Mouse (Mus musculus) c-Kit-negative CD71-positive TER-119-positive erythroid progenitor cells, embryonic 14.5 days (primary cell): ENCODE measurements around the gene Trim46.
"Not testable (repeated sequence)": the region's sequence is repeated elsewhere in the genome, so short reads cannot be mapped to it uniquely, and the experiment has no call there.

ENCODE experiments used
- DNase-seq: peaks from one replicate; pipeline ENCODE4 v3.0.0-alpha.2; 2013; ENCODE audit warnings: low read depth, low spot score

The Trim46 gene

DNA sequence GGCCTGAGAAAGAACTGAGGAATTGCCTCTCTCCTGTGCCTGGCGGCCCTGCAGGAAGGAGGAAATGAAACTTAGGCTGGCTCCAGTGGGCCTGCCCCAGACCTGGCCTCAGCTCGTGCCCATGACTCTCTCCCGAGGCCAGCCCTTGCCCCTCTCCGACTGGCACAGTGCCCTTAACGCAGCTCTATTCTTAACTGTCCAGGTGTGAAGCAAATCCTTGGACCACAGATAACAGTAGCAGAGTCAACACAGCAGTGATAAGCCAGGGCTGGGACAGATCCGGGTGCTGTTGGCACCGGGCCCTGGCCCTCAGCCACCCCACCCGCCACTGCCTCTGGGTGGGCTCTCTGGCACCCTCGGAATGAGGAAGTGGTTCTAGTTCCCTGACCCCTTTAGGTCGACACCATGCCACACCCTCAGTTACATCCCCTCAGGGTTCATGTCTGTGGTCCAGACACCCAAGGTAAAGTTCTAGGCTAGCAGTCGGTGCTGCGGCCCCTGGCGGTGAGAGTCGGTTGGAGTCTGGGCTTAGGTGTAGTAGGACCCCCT, 12.5 kb downstream of the Trim46 start:
- DNase-seq: no peak

DNA sequence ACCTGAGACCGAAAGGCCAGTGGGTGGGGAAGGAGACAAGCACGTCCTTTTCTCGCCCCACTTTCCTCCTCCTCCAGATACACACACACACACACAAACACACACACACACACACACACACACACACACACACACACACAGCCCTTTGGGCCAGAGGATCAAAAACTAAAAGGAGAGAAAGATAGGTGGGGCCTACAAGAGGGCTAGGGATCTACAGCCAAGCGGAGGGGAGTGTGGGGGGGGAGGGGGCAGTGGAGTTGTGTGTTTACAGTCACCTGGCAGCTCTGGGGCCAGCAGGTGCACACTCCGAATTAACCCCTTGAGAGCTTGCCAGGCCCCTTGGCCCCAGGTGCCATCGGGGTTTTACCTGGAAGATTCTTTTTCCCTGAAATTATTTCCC, 13.5 kb downstream of the Trim46 start:
- DNase-seq: no peak

DNA sequence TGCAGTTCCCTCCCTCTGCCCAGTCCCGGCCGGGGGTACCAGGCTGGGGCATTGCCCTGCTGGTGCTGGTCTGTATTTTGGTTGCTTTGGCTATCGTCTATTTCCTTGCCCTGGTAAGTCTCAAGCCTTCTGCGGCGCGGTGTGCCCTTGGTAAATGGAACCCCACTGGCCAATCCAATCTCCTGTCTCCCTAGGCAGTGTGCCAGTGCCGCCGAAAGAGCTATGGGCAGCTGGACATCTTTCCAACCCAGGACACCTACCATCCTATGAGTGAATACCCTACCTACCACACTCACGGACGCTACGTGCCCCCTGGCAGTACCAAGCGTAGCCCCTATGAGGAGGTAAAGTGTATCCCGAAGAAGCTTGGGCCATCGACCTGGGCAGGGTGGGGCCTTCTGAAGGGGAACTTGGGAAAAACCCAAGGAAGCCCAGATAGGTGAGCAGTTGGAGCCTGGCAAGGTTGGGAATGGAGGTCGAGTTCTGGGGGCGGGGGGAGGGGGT, 14.3 kb downstream of the Trim46 start:
- DNase-seq: no peak

DNA sequence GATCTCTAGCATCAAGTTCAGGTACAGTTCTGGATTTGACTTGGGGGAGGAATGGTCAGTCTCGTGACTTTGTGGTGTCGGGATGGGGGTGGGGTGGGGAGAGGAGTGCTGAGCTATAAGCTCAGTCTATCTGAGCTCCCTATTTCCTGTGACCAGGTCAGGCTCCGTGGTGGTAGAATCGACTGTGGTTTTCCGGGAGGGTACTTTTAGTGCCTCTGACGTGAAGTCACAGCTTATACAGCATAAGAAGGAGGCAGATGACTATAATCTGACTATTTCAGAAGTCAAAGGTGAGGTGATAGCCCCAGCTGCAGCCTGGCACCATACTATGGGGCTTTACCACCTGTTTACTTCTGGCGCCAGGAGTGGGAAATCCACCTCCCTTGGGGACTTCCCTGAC, 14.8 kb downstream of the Trim46 start:
- no peak for DNase-seq

DNA sequence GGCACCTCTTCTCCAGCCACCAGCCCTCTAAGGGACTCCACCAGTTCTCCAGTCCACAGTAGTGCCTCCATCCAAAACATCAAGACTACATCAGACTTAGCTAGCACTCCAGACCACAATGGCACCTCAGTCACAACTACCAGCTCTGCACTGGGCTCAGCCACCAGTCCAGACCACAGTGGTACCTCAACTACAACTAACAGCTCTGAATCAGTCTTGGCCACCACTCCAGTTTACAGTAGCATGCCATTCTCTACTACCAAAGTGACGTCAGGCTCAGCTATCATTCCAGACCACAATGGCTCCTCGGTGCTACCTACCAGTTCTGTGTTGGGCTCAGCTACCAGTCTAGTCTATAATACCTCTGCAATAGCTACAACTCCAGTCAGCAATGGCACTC, 15.5 kb downstream of the Trim46 start:
- DNase-seq: no peak

DNA sequence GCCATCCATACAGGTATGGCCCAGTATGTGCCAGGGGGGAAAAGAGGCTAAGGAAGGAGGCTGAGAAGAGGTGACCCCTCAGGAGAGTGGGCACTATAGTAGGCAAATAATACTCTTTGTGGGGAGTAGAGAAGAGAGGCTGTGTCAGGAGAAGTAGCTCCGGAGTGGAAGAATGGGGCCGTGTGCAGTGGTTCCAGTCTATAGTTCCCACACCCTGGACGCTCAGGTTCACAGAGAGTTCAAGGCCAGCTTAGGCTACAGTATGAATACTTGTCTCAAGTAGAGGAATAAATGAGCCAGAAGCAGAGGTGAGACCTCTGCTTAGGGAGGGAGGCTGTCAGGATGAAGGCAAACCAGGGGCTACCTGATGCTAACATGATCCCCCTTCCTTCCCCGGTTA, 16.8 kb downstream of the Trim46 start:
- DNase-seq: no peak

DNA sequence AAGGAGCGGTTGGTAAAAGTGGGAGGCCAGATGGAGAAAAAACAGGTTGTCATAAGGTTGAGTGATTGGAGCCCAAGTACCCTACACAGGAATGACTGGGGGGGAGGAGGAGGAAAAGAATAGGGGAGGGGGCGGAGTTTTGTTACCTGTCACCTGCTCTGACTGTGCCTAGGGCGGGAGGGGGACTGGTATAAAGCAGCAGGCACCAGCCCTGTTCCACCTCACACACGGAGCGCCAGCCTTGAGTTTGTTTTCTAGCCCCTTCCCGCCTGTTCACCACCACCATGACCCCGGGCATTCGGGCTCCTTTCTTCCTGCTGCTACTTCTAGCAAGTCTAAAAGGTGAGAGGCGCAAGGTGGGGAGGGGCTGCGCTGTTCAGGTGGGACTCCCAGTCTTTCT, 17.3 kb downstream of the Trim46 start, which contains the start of gene Muc1:
TSS of gene Muc1 (plus strand) at position 222 of the 400 bp plus-strand sequence.
- no peak for DNase-seq

DNA sequence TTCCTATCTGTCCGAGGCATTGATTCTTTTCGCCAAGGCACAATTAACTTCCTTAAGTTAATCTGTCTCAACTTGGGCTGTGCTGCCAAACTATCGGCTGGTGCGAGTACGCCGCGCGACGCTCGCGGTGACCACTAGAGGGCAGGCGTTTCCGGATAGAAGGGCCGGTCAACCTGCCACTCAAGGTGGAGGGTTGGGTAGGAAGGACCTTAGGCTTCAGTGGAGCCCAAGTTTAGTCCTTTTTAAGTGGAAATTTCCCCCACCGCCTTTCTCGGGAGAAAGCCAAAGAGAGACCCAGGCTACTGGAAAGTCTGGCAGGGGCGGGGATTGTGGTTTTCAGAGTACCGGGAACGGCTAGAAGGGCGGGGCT, 17.9 kb downstream of the Trim46 start:
- peak; percentile 62 for DNase-seq

DNA sequence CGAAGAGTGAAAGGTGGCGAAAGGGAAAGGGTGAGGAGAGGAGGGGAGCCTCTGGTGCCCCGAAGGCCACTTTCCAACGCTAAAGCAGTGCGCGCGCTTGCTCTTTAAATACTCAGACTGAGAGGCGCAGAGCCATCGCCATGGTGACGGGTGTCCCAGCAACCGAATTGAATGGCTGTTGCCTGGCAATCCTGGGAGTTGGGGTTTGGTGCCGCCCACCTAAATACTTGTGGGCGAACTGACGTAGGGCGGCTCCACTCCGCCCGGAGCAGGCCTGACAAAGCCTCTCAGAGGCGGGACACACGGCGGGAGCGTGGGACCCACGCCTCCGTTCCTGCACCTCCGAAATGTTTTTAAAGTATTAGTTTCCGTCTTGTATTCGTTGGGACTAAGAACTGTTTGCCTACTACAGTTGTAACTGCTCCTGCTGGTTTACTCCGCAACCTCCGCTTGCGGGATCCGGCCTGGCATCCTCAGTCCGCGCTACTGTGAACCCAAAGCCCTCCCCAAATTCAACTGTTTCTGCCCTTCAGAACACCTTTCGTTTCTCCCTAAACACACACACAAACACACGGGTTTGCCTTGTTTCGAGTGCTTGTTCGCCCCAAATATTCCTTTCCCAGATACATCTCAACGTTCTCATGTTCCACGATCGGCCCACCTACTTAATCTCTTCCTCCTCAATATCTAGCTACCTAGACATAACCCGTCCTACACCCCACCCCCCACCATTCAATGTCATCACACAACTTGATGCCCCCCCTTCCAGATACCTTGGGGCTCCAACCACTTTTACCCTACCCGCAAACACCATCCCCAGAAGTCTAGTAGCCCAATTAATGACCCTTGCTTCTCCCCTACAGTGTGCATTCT, 18.6 kb downstream of the Trim46 start:
- no peak for DNase-seq

DNA sequence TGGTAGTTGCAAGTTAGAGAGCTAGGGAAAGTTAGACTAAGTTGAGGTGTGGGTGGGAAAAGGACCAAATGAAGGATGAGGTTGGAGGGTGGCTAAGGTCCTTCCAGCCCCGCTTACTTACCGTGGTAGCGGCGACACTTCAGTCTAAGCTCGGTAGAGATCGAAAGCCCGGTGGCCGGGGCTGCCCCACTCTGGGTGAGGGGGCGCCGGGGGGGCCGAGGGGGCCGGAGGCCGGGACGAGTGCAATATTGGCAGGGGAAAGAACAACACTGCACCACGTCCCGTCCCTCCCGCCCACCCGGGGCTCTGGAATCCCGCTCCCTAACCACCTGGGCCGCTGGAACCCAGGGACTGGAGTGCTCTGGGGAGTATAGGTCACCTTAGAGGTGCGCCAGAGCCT, 19.2 kb downstream of the Trim46 start, which contains the start of gene Mtx1:
TSS of gene Mtx1 (minus strand) at position 189 of the 400 bp plus-strand sequence.
- no peak for DNase-seq

DNA sequence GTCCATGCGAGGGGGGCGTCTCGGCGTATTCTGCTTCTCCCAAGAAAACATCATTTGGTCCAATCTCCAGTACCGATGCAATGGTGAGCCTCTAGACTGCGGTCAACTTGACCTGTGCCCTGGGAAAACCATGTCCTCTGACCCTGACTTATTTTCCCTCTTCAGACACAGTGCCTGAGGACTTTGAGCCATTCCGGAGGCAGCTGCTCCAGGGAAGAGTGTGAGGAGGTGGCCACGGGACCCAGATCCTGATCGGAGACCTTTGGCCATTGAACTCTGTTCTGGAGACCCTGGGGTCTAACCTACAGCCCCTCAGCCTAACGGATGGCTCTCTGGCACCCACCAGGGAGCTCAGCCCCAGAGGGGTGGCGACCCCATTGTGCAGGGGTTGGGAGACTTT, 19.7 kb downstream of the Trim46 start:
- no peak for DNase-seq

DNA sequence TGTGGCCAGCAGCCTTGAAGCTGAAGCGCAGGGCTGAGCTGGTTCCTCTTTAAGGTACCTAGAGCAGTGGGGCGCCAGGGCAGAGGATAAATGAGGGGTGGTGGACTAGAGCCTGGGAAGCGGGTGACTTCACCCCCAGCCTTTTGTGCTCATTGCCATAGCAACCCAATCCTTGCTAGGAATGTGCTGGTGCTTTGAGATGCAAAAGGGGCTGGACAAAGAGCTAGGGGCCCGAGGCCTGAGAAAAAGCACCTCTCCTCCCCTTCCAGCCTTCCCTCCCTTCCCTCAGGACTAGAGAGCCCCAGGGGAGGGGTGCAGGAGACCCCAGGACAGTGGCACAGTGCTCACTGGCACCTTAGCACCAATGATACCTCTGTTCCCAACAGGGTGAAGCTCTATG, 20.2 kb downstream of the Trim46 start:
- DNase-seq: no peak

DNA sequence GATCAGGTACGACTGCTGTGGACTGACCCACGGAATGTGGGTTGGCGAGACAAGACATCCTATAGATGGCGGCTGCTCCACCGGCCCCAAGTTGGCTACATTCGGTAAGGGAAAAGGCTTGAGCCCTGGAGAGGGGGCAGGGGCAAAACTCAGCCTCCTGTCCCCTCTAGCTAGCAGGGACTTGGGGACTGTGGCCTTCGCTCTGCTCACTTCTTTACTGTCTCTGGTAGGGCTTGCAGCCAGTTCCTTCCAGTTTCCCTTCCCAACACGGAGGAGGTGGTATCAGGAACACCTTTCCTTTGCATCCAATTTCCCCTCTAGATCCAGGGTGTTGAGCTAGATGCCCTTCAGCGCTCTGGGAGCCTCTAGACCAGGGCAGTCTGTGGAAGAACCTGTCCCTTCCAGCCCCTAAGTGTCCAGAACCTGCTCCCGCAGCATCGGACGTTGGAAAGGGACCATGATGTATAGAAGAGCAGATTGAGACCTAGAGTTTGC, 20.7 kb downstream of the Trim46 start:
- no peak for DNase-seq

DNA sequence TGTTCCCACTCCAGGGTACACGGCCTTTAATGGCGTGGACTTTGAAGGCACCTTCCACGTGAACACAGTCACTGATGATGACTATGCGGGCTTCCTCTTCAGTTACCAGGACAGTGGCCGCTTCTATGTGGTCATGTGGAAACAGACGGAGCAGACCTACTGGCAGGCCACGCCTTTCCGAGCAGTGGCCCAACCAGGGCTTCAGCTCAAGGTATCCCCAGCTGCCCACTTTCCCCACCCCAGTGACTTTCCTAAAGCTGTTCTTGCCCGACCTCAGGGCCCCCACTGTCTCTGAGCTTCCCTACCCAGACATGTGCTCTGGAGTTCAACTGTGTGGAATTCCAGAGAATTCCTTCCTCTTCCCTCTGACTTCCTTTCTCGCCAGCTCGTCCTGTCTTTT, 21.3 kb downstream of the Trim46 start:
- DNase-seq: no peak

DNA sequence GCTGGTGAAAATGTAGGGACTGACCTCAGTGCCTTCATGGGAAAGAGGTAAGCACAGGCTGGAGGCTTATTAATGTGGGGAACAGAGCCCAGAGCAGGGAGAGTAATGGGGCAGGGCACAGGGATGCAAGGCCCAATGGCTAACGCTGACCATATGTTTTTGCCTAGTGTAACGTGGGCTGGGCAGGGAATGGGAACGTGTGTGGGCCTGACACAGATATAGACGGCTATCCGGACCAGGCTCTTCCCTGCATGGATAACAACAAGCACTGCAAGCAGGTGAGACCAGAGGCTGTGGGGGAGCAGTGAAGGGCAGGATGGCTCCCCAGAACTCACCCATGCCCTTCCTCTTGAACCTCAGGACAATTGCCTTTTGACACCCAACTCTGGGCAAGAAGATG, 24.9 kb downstream of the Trim46 start:
- DNase-seq: no peak

DNA sequence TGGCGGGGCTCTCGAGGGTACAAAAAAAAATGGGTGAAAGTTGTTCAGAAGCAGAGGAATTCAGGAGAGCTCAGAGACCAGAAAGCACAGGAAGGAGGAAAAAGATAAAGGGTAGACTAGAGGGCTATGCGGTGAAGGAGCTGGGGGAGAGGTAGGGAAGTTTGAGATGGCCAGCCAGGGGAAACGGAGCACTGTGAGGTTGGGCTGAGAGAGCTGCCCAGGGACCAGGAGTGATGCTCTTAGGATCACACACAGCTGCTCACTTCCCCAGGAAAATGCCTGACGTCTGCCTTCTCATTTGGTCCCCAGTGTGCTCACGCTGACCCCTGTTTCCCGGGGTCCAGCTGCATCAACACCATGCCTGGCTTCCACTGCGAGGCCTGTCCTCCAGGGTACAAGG, 26.6 kb downstream of the Trim46 start:
- no peak for DNase-seq

DNA sequence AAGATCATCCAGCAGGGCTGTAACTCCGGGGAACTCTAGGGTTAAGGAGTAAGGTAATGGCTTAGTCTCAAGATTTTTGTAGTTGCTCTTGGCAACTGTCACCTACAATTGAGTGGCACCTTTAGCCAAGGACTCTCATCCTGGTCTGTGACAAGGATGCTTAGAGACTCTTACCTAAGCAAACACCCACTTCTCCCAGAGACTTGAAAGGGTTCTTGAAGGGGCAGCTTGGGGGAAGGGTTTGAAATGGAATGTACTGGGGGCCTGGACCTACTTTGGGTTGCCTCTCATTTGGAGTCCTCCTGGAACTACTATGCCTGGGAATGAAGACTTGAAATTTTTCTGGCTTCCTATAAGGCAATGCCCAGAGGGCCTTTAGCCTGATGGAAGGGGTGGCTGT, 27.8 kb downstream of the Trim46 start:
- no peak for DNase-seq

DNA sequence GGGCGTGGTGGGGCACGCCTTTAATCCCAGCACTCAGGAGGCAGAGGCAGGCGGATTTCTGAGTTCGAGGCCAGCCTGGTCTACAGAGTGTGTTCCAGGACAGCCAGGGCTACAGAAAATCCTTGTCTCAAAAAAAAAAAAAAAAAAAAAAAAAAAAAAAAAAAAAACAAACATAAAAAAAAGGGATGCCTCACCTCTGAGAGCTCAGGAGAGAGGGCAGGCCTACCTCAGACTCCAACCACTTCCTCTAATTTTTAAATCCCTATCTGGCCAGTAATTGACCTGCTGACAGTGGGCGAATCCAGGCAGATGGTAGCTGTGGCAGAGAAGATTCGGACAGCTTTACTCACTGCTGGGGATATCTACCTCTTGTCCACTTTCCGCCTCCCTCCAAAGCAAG, 29.7 kb downstream of the Trim46 start:
- not testable (repeated sequence) for DNase-seq

DNA sequence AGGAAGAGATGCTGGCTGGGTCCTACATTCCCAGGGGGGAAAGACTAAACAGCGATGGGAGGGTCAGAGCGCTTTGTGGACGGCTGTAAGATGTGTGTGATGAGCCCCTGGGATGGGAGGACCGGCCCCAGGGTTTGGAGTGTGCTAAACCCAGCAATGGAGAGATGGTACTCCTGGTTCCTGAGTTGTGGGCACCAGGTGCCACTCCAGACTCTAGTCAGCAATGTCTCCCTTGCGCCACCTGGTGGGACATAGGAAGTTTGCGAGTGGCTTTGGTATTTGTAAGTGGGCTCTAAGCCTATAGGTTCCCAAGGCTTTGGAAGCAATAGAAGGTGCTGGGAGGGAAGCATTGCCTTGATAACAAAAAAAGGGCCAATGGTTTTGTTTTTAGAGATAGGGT, 30.3 kb downstream of the Trim46 start:
- peak; percentile 80 for DNase-seq

DNA sequence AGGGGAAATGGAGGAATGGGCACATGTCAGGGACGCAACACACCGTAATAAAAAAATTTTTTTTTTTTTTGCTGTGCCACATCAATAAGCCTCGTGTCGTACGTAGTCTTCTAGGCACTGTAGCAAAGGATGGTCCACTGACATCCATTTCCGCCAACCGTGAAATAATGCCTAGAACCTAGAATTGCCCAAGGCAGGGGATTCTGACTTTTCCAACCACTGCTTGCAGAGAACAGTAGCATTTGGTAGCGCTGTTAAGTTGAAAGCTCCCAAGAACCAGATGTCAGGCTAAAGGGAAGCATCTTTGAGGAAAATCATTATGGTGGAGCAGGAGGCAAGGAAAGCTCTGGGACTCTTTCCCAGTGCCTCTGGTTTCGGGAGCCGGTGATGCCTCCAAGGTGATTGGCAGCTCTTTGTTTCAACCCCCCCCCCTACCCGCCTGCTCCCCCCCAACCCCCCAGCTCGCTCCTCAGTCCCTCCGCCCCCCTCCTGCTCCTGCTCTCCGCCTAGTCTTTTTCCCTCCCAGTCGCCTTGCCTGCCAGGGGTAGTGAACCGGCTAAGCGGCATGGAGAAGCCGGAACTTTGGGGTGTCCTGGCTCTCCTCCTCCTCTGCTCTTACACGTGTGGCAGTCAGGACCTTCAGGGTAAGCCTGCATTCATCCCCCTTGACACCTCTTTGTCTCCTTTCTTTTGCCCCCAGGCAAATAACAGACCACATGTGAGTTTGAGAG, 31.3 kb downstream of the Trim46 start, which contains the start of gene Thbs3:
TSS of gene Thbs3 (plus strand) at position 500 of the 731 bp plus-strand sequence.
- no peak for DNase-seq

DNA sequence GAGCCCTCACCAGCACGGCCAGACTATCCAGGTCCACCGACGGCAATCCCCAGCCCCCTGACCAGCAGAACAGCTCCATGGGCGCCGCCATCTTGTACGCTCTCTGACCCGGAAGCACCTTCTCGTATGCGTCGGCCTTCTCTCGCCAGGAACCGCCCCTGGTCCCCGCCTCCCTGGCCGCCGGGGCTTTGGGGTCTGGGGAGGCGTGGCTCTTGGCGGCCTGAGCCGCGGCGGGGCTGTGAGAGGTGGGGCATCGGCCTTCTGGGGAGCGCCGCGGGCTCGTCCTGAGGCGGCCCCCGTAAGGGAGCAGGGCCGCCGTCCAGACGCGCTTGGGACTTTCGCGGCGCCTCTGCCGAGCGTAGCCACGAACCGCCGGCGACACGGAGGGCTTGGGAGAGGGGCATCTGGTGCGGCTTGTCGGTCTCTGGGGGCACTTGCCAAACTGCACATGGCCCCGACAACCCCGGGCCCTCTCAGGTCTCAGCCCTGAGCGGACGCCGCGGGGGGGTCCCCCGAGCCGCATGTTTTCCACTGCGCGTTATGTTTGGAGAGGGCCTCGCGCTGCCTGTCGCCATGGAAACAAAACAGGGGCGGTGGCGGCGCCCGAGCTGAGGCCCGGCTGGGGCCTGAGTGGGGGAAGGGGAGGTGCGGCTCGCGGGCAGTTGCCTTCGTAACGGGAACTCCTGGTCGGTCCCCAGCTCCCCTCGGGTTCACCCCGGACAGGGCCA, 32.1 kb downstream of the Trim46 start:
- DNase-seq: peak; percentile 79
